Mouse (Mus musculus) kidney, embryonic 15.5 days (tissue): ENCODE results near the gene Sugp2. TPM values are rescaled to one million over a fixed set of nuclear protein-coding genes. Genes with fewer than 3 reads are reported as not detected.

Experiments used
- ATAC-seq: fragments of 200-750 bp; cut with Nextera tagmentation; replicated peaks from 2 replicates; pipeline ENCODE4 v1.8.0; 2017; ENCODE audit warnings: moderate TSS enrichment; ENCODE audit not compliant: low FRiP score
- H3K27ac ChIP-seq: fragments of 300-500 bp; sonication (generic); 2 replicates; pipeline ENCODE4 v1.5.1; 2015; ENCODE audit warnings: mild to moderate bottlenecking, inconsistent platforms
- H3K27me3 ChIP-seq: fragments of 300-500 bp; sonication (generic); 2 replicates; pipeline ENCODE4 v1.6.1; 2015; ENCODE audit warnings: inconsistent platforms
- H3K36me3 ChIP-seq: fragments of 300-500 bp; sonication (generic); 2 replicates; pipeline ENCODE4 v1.6.1; 2015; ENCODE audit warnings: inconsistent platforms
- H3K4me1 ChIP-seq: fragments of 300-500 bp; sonication (generic); 2 replicates; pipeline ENCODE4 v1.6.1; 2015; ENCODE audit warnings: inconsistent platforms
- H3K4me2 ChIP-seq: fragments of 300-500 bp; sonication (generic); 2 replicates; pipeline ENCODE4 v1.6.1; 2015; ENCODE audit warnings: moderate library complexity, mild to moderate bottlenecking, inconsistent platforms
- H3K4me3 ChIP-seq: fragments of 300-500 bp; sonication (generic); replicated peaks from 2 replicates; pipeline ENCODE4 v1.5.1; 2015; ENCODE audit warnings: mild to moderate bottlenecking, inconsistent platforms
- H3K9ac ChIP-seq: fragments of 300-500 bp; sonication (generic); 2 replicates; pipeline ENCODE4 v1.6.1; 2015; ENCODE audit warnings: mild to moderate bottlenecking, inconsistent platforms
- H3K9me3 ChIP-seq: fragments of 300-500 bp; sonication (generic); replicated peaks from 2 replicates; pipeline ENCODE4 v1.6.1; 2016; ENCODE audit warnings: inconsistent platforms
- WGBS: fragments of 180-500 bp; shearing (Covaris S2); methylation state at CpG from one replicate; pipeline ENCODE4 v1.1.7; 2015; ENCODE audit warnings: mixed read lengths; 5-methylcytosine and 5-hydroxymethylcytosine counted together
- polyA plus RNA-seq: library from polyadenylated mRNA; unstranded; fragments of >200 nt; fragmentation: Nextera tagmentation; extraction: Ambion mirVana; gene quantifications from 2 replicates; pipeline ENCODE4 v1.2.1, GENCODE M21; 2015

Sugp2 gene
- polyA plus RNA-seq, result 29.6 and 31.6 TPM in 2 replicates

DNA sequence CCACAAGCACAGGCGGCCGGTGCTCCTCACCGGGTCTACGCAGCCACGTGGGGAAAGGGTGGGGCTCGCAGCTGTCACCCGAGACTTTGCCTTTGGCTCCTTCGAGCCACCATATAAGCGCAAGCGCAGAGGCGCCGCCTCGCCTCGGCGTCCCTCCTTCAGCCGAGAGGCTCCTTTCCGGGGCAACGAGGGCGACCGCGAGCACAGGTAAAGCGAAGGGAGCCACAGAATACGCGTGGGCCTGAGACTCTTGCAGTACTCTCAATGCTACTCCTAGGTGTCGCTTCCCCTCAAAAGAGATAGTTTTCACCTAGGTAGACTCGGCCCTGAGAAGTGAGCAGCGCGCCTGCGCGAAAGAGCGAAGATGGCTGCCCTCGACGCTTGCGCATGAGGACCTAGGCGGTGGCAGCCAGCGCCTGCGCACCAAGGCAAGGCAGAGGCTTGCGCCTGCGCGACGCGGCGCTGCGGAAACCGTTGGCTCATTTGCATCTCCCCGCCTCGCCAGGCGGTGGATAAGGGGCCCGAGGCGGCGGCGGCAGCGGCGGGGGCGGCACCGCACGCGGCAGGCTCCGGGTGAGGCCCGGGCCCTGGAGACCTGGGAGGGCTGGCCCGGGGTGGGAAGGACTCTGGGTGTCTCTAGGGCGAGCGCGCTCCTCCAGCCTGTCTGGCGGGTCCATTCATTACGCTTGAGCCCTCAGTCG is at the start of gene Sugp2, which contains the start of gene Armc6:
Sugp2 (plus strand) TSS at position 147 of the 701 bp plus-strand sequence.
Armc6 (minus strand) TSS at position 387 of the 701 bp plus-strand sequence.
- H3K9ac ChIP-seq, result peak within 1 kb of the TSS; percentile 79

DNA sequence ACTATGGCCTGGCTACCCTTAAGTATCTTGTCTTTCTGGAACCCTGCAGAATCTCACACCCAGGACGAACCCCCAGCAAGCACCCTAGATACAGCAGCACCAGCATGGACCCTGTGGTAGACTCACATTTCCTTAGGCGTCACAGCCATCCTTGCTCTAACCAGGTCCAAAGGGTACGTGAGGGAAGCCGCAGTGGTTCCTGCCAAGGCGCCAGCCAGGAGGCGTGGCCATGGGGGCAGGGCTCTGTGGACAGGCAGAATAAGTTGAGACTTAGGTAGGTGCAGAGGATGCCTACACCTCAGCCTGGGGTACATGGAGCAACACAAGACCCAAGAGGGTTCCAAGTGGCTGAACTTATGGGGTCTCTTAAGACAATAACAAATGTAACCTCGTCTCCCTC is 45.3 kb upstream of the Sugp2 start:
- H3K4me2 ChIP-seq, result no peak overlapping the region
- H3K9ac ChIP-seq, result no peak overlapping the region
- H3K27me3 ChIP-seq, result no peaks in the 10 kb centered on the region
- no peak overlapping the region for H3K27ac ChIP-seq
- H3K4me1 ChIP-seq, result 0 out of 2 replicates have a peak, but pooled peaks cover 4% of the 10 kb centered on the region
- 66% methylated on average over 7 of the region's 7 CpGs for WGBS
- H3K4me3 ChIP-seq, result no peak overlapping the region
- H3K36me3 ChIP-seq, result peaks cover 6% of the 10 kb centered on the region; the same call in 1 of the 2 replicates
- ATAC-seq, result no peak
- H3K9me3 ChIP-seq, result no peaks in the 10 kb centered on the region

More for the DNA sequence above, at the start of gene Sugp2, which contains the start of gene Armc6:
- Histone ChIP-seq H3K4me2 (peak within 1 kb of the TSS; percentile 91), H3K27ac (peak within 1 kb of the TSS; percentile 96), H3K4me3 (peak within 1 kb of the TSS; percentile 75), H3K27me3 (no peaks in the 10 kb centered on the region), H3K4me1 (peaks cover 22% of the 10 kb centered on the region), H3K9me3 (no peaks in the 10 kb centered on the region), H3K36me3 (peaks cover 49% of the 10 kb centered on the region)
- WGBS, result under 1% methylated on average over 67 of the region's 67 CpGs
- peak; percentile 98 for ATAC-seq

- Histone ChIP-seq H3K4me1 (no peaks in the 10 kb centered on the region), H3K27me3 (no peaks in the 10 kb centered on the region), H3K9me3 (no peaks in the 10 kb centered on the region), H3K36me3 (no peaks in the 10 kb centered on the region), H3K4me3 (no peak overlapping the region), H3K4me2 (no peak overlapping the region), H3K27ac (no peak overlapping the region), H3K9ac (no peak overlapping the region)
- ATAC-seq, result no peak
- 66% methylated on average over 5 of the region's 5 CpGs for WGBS
These were observed 40.8 kb upstream of the Sugp2 start for GRCm38 (mm10) chr8:70193238-70193637.

GRCm38 (mm10) chr8:70194191-70194590 is 39.8 kb upstream of the Sugp2 start:
- Histone ChIP-seq H3K4me2 (no peak overlapping the region), H3K4me1 (no peaks in the 10 kb centered on the region), H3K9me3 (no peaks in the 10 kb centered on the region), H3K4me3 (no peak overlapping the region), H3K27me3 (no peaks in the 10 kb centered on the region), H3K9ac (no peak overlapping the region), H3K27ac (no peak overlapping the region), H3K36me3 (no peaks in the 10 kb centered on the region)
- 78% methylated on average over 3 of the region's 3 CpGs for WGBS
- ATAC-seq, result no peak

DNA sequence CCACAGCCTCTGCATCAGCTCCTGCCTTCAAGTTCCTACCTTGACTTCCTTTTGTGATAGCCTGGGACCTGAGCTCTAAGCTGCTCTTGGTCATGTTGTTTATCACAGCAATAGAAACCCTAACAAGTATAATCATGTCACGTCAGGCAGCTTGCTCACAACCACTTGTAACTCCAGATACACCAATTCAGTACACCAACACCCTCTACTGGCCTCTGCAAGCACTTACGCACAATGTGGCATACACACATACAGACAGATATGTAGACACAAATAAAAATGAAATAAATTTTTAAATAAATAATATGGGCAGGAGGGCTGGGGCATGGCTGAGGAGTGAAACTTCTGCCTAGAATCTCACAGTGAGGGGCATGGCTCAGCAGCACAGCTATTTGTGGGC is 38.3 kb upstream of the Sugp2 start:
- H3K4me1 ChIP-seq, result peaks cover 6% of the 10 kb centered on the region; the same call in 1 of the 2 replicates
- 73% methylated on average over 2 of the region's 2 CpGs for WGBS
- no peak overlapping the region for H3K4me2 ChIP-seq
- no peak overlapping the region for H3K27ac ChIP-seq
- H3K27me3 ChIP-seq, result no peaks in the 10 kb centered on the region
- ATAC-seq, result no peak
- no peaks in the 10 kb centered on the region for H3K9me3 ChIP-seq
- H3K4me3 ChIP-seq, result no peak overlapping the region
- H3K9ac ChIP-seq, result no peak overlapping the region
- no peaks in the 10 kb centered on the region for H3K36me3 ChIP-seq

DNA sequence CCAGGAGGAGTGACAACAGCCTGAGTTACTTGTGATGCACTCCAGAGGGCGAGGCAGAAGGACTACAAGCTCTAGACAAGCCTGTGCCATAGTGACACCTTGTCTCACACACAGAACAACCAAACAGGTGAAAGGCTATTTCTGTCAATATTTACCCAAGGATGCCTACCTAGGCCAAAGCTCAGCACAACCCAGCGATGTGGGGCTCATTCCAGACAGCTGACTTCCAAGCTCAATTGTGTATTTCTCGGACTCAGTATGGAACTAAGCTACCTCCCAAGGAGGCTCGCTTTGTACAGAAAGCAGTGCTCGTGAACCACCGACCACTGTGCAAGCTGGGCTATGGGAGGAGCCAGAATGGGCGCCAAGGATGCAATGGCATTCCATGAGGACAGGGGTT is 36.4 kb upstream of the Sugp2 start:
- ATAC-seq, result no peak
- H3K36me3 ChIP-seq, result no peaks in the 10 kb centered on the region

DNA sequence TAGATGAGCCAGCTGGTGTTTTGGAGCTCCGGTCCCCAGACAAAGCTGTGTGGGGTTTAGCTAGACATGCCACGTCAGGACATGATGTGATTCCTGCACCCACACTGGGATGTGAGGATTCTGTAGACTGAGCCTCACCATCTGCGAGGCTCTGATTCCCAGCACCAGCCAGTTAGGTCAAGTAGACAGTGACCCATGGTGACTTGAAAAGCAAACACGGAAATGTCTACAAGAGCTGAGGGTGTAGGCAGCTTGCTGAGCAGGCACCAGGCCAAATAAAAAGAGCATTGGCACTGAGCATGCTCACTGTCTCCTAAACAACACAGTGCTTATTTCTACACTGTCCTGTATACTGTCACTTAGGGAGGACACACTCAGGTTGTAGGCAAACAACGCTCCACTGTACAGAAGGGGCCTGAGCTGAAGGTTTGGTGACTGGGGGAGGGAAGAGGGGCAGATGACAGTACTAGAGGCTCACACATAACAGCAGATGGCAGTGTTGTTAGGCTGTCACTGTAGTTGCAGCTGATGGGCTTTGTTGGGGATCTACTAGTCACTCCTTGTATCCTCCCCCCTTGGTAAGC is 33.8 kb upstream of the Sugp2 start:
- Histone ChIP-seq H3K4me1 (peaks cover 6% of the 10 kb centered on the region; the same call in 1 of the 2 replicates), H3K36me3 (no peaks in the 10 kb centered on the region), H3K4me3 (no peak overlapping the region), H3K4me2 (no peak overlapping the region), H3K9me3 (no peaks in the 10 kb centered on the region), H3K27ac (no peak overlapping the region), H3K27me3 (no peaks in the 10 kb centered on the region), H3K9ac (no peak overlapping the region)
- WGBS, result 49% methylated on average over 5 of the region's 5 CpGs
- ATAC-seq, result peak; percentile 47

More for the DNA sequence above, 36.4 kb upstream of the Sugp2 start:
- H3K4me3 ChIP-seq, result no peak overlapping the region
- WGBS, result 55% methylated on average over 7 of the region's 7 CpGs
- H3K27me3 ChIP-seq, result no peaks in the 10 kb centered on the region
- H3K27ac ChIP-seq, result no peak overlapping the region
- H3K4me2 ChIP-seq, result no peak overlapping the region
- no peaks in the 10 kb centered on the region for H3K9me3 ChIP-seq
- peaks cover 6% of the 10 kb centered on the region; the same call in 1 of the 2 replicates for H3K4me1 ChIP-seq
- no peak overlapping the region for H3K9ac ChIP-seq

- no peaks in the 10 kb centered on the region for H3K27me3 ChIP-seq
- no peak overlapping the region for H3K9ac ChIP-seq
- 73% methylated on average over 3 of the region's 3 CpGs for WGBS
- H3K4me1 ChIP-seq, result peaks cover 6% of the 10 kb centered on the region; the same call in 1 of the 2 replicates
- no peak overlapping the region for H3K4me3 ChIP-seq
- no peak overlapping the region for H3K27ac ChIP-seq
- no peak overlapping the region for H3K4me2 ChIP-seq
- ATAC-seq, result no peak; the same call in 1 of the 2 replicates
- no peaks in the 10 kb centered on the region for H3K9me3 ChIP-seq
- H3K36me3 ChIP-seq, result no peaks in the 10 kb centered on the region
These were observed 32.6 kb upstream of the Sugp2 start for GRCm38 (mm10) chr8:70201417-70201816.

- Histone ChIP-seq H3K4me1 (peaks cover 6% of the 10 kb centered on the region; the same call in 1 of the 2 replicates), H3K27ac (no peak overlapping the region), H3K36me3 (no peaks in the 10 kb centered on the region), H3K9me3 (no peaks in the 10 kb centered on the region), H3K4me3 (no peak overlapping the region), H3K27me3 (no peaks in the 10 kb centered on the region), H3K4me2 (no peak overlapping the region), H3K9ac (no peak overlapping the region)
- 76% methylated on average over 4 of the region's 4 CpGs for whole genome bisulfite sequencing
- no peak for ATAC-seq
These were observed 31.0 kb upstream of the Sugp2 start for GRCm38 (mm10) chr8:70203072-70203471.

DNA sequence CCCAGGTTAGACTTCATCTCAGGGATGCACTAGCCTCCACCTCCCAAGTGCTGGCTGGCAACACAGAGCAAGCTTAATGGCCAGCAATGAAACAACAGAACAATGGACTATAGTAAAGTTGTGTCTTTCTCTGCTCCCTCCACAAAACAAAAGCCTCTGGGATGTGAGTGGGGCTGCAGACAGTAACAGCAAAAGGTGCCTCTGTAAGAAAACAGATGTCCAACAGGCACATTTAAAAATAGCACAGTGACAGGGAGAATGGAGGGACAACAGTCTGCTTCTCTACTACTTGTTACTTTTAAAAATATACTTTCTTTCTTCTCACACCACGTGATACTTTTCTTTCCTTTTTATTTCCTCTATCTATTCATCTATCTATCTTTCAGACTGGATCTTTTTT is 29.3 kb upstream of the Sugp2 start:
- Histone ChIP-seq H3K4me2 (no peak overlapping the region), H3K36me3 (no peaks in the 10 kb centered on the region), H3K9ac (no peak overlapping the region), H3K9me3 (no peaks in the 10 kb centered on the region), H3K4me1 (peaks cover 6% of the 10 kb centered on the region; the same call in 1 of the 2 replicates), H3K27me3 (no peaks in the 10 kb centered on the region), H3K4me3 (no peak overlapping the region), H3K27ac (no peak overlapping the region)
- WGBS, result 55% methylated on average over 1 of the region's 1 CpGs
- ATAC-seq, result no peak

DNA sequence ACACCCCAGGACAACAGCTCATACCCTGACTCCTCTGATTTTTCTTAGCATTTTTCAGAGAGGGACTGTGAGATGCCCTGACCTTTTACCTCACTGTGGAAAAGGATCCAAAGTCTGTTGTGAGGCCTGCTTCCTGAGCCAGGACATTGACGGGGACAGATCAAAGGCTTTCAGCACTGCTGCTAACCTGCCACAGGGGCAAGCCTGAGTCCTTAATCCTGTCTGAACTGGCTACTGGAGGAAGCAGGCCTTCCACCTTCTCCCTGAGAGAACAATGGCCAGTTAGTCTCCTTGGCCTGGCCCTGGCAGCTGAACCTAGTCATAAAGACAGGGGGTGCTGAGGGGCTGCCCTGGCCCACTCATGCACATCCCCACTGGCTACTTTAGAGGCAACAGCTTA is 25.9 kb upstream of the Sugp2 start:
- no peaks in the 10 kb centered on the region for H3K36me3 ChIP-seq
- no peak for ATAC-seq
- no peak overlapping the region for H3K4me3 ChIP-seq
- H3K9ac ChIP-seq, result no peak overlapping the region
- H3K27me3 ChIP-seq, result no peaks in the 10 kb centered on the region
- H3K4me2 ChIP-seq, result no peak overlapping the region
- H3K27ac ChIP-seq, result no peak overlapping the region
- peaks cover 21% of the 10 kb centered on the region for H3K4me1 ChIP-seq
- H3K9me3 ChIP-seq, result no peaks in the 10 kb centered on the region
- WGBS, result 33% methylated on average over 1 of the region's 1 CpGs

GRCm38 (mm10) chr8:70210538-70210937 is 23.5 kb upstream of the Sugp2 start:
- no peaks in the 10 kb centered on the region for H3K9me3 ChIP-seq
- no peaks in the 10 kb centered on the region for H3K27me3 ChIP-seq
- ATAC-seq, result no peak
- H3K9ac ChIP-seq, result no peak overlapping the region
- H3K4me1 ChIP-seq, result peaks cover 23% of the 10 kb centered on the region
- H3K27ac ChIP-seq, result no peak overlapping the region
- H3K4me3 ChIP-seq, result no peak overlapping the region
- WGBS, result 14% methylated on average over 8 of the region's 8 CpGs
- H3K4me2 ChIP-seq, result peak overlapping the region; percentile 22
- H3K36me3 ChIP-seq, result no peaks in the 10 kb centered on the region
